Comparison of ENCODE assay signal across 8 mouse cellular contexts in genomic region chr12:54794392-54794791, GRCm38 (mm10). TPM values are rescaled to one million over a fixed set of nuclear protein-coding genes. Genes with fewer than 3 reads are reported as not detected.
DNase-seq lines count a peak whose midpoint lies in the region; ATAC-seq and TF ChIP-seq lines count a peak whose summit lies in the region.

No protein-coding gene starts in this region.

- no peak overlapping the region for H3K27ac ChIP-seq in liver, adult 2 months (replicated peaks; ENCODE audit: insufficient read depth, low read depth, low read length)
- H3K27ac ChIP-seq in forebrain, embryonic 10.5 days: peak overlapping the region; percentile 98
- no peak overlapping the region for H3K27ac ChIP-seq in neural tube, embryonic 13.5 days (replicated peaks)

- no peaks in the 10 kb centered on the region for H3K27me3 ChIP-seq in liver, adult 2 months (ENCODE audit: control insufficient read depth, insufficient read depth, low read length)
- no peaks in the 10 kb centered on the region for H3K27me3 ChIP-seq in forebrain, embryonic 10.5 days (ENCODE audit: poor library complexity, severe bottlenecking)
- no peaks in the 10 kb centered on the region for H3K27me3 ChIP-seq in neural tube, embryonic 13.5 days

- no peak for TF ChIP-seq POLR2A in liver, adult 2 months (IDR thresholded peaks at IDR 0.05; ENCODE audit: extremely low read depth, insufficient read depth, low read length)

- H3K4me3 ChIP-seq in liver, adult 2 months (ENCODE audit: insufficient read depth, low read depth, low read length): peak overlapping the region; percentile 37; the same call in 1 of the 2 replicates
- H3K4me3 ChIP-seq in forebrain, embryonic 10.5 days: peak overlapping the region; percentile 98
- H3K4me3 ChIP-seq in neural tube, embryonic 13.5 days: peak overlapping the region; percentile 87

- peak overlapping the region; percentile 67 for H3K4me2 ChIP-seq in neural tube, embryonic 13.5 days

- WGBS in liver, adult 2 months: 46% methylated on average over 3 of the region's 3 CpGs
- 50% methylated on average over 3 of the region's 3 CpGs for WGBS in forebrain, embryonic 10.5 days
- 36% methylated on average over 3 of the region's 3 CpGs for WGBS in neural tube, embryonic 13.5 days

- H3K79me2 ChIP-seq in liver, adult 2 months (ENCODE audit: control insufficient read depth, insufficient read depth, low read length): peaks cover 11% of the 10 kb centered on the region

- no peaks in the 10 kb centered on the region for H3K9me3 ChIP-seq in forebrain, embryonic 10.5 days
- H3K9me3 ChIP-seq in neural tube, embryonic 13.5 days: no peaks in the 10 kb centered on the region

- no peak for TF ChIP-seq CTCF in liver, adult 2 months (IDR thresholded peaks at IDR 0.05; ENCODE audit: low read depth, low read length)

- H3K9ac ChIP-seq in liver, adult 2 months (ENCODE audit: low read depth, low read length): peak overlapping the region; percentile 17; the same call in 1 of the 2 replicates
- H3K9ac ChIP-seq in neural tube, embryonic 13.5 days: peak overlapping the region; percentile 99

- no peaks in the 10 kb centered on the region for H3K36me3 ChIP-seq in liver, adult 2 months (ENCODE audit: control insufficient read depth, insufficient read depth, low read length)
- H3K36me3 ChIP-seq in forebrain, embryonic 10.5 days (replicated peaks): peaks cover 24% of the 10 kb centered on the region
- 0 out of 2 replicates have a peak, but pooled peaks cover 13% of the 10 kb centered on the region for H3K36me3 ChIP-seq in neural tube, embryonic 13.5 days

- H3K4me1 ChIP-seq in liver, adult 2 months (ENCODE audit: control insufficient read depth, insufficient read depth, low read length): peaks cover 5% of the 10 kb centered on the region
- peaks cover 47% of the 10 kb centered on the region for H3K4me1 ChIP-seq in forebrain, embryonic 10.5 days
- peaks cover 51% of the 10 kb centered on the region for H3K4me1 ChIP-seq in neural tube, embryonic 13.5 days (replicated peaks)

- no peak for ATAC-seq in neural tube, embryonic 13.5 days (ENCODE audit: low read depth)

- DNase-seq in liver, adult 2 months (ENCODE audit: extremely low read depth, low read depth, low spot score): no peak
- DNase-seq in liver: no peak
- no peak for DNase-seq in forebrain, embryonic 10.5 days (ENCODE audit: extremely low spot score, low spot score)
- peak; percentile 32 for DNase-seq in kidney, postnatal 14 days
- DNase-seq in urinary bladder, postnatal 36 days (ENCODE audit: low spot score in 2 of 2): no peak
- DNase-seq in layer of hippocampus, adult 8-10 months (ENCODE audit: low spot score in 2 of 2): no peak
- DNase-seq in T-cell, adult 2 months (ENCODE audit: low spot score): no peak

RNA-seq across cellular contexts. Expression of gene Snx6, which starts 1.1 kb away (rescaled TPM):
- total RNA-seq in liver, adult 2 months (2014; rRNA removed): 21.7 and 22.4 TPM in 2 replicates
- 5.4 and 7.5 TPM in 2 replicates for polyA plus RNA-seq in liver, adult 2 months (2012; rRNA removed)
- 188 and 196 TPM in 2 replicates for polyA plus RNA-seq in forebrain, embryonic 10.5 days (2016; fragmentation: Nextera tagmentation; extraction: Ambion mirVana)
- 168 and 182 TPM in 2 replicates for polyA plus RNA-seq in neural tube, embryonic 13.5 days (2015; fragmentation: Nextera tagmentation; extraction: Ambion mirVana)
- total RNA-seq in layer of hippocampus, adult 8-10 months (2022): 10 to 100 TPM; 41.7 to 53.5 (median 47.1) TPM

Comparison
In these comparisons a context has a peak if more than half of its experiments do, and no peak if none do; other contexts are left out.
1. H3K4me3 ChIP-seq: peak in every context shown above with its lines; median percentile 98 in forebrain, embryonic 10.5 days; 87 in neural tube, embryonic 13.5 days; 37 in liver, adult 2 months.
2. RNA of gene Snx6, which starts 1.1 kb away (polyA plus RNA-seq): 188 to 196 TPM in forebrain, embryonic 10.5 days and 168 to 182 TPM in neural tube, embryonic 13.5 days; 5.4 to 7.5 TPM in liver, adult 2 months; every median in the first group is over 10 times any median in the second.